Mouse (Mus musculus): ENCODE results near the gene Cstad.

Cstad gene

GRCm38 (mm10) chr2:30628374-30628773 is 33.5 kb downstream of the Cstad start:
- DNase-seq (ENCODE audit: low spot score), result no peak

DNA sequence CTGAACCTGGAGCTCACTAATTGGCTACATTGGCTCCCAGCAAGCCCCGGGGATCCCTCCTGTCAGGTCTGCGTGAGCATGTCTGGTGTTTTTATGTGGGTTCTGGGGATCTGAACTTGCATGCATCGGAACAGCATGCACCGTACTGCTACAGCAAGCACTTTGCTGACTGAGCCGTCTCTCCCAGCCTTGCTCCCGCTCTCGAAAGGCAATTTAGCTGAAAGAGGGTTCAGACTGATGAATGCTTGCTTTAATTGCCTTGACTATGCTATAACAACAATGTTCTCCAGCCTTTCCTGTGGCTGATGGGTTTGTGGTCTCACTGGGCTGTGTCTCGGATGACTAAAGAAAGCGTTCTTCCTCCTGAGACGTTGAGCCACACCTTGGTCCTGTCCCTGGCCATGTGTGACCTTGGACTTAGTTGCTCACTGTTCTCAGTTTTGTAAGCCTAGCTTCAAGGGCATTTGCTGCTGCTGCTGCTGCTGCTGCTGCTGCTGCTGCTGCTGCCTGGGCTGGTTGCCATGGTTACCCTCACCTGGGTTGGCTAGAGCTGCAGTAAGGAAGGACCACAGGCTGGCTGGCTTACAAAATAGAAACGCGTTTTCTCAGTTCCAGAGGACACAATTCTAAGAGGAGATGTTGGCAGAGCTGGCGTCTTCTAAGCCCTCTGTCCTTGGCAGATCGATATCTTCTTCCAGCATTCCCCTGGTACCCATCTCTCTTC is 34.4 kb downstream of the Cstad start:
- no peak for DNase-seq (ENCODE audit: low spot score)

- no peak for DNase-seq (ENCODE audit: low spot score)
These were observed 35.0 kb downstream of the Cstad start for GRCm38 (mm10) chr2:30629860-30630259.

GRCm38 (mm10) chr2:30636266-30636671 is 41.4 kb downstream of the Cstad start:
- no peak for DNase-seq (ENCODE audit: low spot score)

- DNase-seq (ENCODE audit: low spot score), result no peak
These were observed 43.2 kb downstream of the Cstad start for GRCm38 (mm10) chr2:30637991-30638390.

- peak; percentile 44 for DNase-seq (ENCODE audit: low spot score)
These were observed 45.2 kb downstream of the Cstad start for GRCm38 (mm10) chr2:30640021-30640481.

- DNase-seq (ENCODE audit: low spot score), result no peak
These were observed 48.0 kb downstream of the Cstad start for GRCm38 (mm10) chr2:30642810-30643209.

GRCm38 (mm10) chr2:30643422-30643821 is 48.6 kb downstream of the Cstad start:
- no peak for DNase-seq (ENCODE audit: low spot score)

DNA sequence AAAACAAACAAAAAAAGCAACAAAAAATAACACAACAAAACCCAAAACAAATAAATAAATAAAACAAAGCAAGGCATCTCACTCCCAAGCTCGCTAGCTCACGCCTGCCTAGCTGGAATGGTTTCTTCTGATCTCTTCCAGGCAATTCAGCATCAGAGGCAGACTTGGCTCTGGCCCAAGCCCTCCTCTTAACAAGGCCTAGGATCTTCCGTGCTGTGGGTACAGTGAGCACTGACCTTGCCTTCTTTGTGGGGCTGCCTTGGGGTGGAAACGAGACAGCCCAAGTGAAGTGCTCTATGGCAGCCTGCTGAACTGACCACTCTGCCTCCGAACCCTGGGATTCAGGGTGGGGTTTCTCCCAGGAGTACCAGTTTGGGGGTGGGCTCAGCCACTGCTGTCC is 52.0 kb downstream of the Cstad start:
- peak; percentile 75 for DNase-seq (ENCODE audit: low spot score)

GRCm38 (mm10) chr2:30647303-30647881 is 52.6 kb downstream of the Cstad start:
- DNase-seq (ENCODE audit: low spot score), result peak; percentile 47

GRCm38 (mm10) chr2:30647882-30648494 is 53.1 kb downstream of the Cstad start:
- no peak for DNase-seq (ENCODE audit: low spot score)

- DNase-seq (ENCODE audit: low spot score), result no peak
These were observed 55.4 kb downstream of the Cstad start for GRCm38 (mm10) chr2:30650249-30650648.

- no peak for DNase-seq (ENCODE audit: low spot score)
These were observed 57.0 kb downstream of the Cstad start for GRCm38 (mm10) chr2:30651831-30652230.

DNA sequence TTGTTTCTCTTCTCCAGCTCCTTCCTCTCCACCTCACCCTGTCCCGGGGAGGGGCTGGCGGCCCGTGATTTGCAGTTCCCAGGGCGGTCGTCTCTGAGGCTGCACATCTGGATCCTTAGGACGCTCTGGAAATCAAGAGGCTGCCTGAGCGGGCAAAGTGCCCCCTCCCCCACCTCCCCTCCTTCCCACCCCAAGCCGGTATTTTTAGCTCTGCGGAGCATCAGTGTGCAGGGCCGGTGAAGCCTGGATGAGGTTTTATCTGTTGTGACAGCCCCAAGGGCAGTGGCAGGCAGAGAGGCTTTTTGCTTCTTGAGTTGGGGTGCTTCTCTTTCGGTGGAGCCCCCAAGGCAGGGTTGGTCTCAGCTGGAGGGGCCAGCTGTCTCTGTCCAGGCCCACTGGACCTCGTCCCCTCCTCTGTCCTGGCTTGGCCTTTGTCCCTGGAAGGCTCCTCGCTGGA is 57.8 kb downstream of the Cstad start:
- no peak for DNase-seq (ENCODE audit: low spot score)

- no peak for DNase-seq (ENCODE audit: low spot score)
These were observed 58.2 kb downstream of the Cstad start for GRCm38 (mm10) chr2:30653046-30653445.

DNA sequence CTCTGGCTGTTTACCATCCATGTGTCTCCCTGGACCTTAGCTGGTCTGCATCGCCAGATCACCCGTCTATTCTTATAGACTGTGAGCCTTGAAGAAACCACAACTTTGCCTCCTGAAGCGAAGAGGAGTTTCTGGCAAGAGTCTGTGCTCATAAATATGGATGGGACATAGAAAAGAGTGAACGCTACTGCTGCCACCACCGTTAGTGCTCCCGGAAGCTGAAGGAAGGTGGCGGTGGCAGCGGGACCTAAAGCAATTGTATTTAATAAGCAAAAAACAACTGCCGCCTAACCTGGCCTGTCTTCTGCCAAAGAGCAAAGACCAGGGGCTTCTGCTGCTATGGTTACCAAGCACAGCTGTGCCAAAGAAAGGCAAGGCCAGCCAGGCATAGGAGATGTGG is 59.3 kb downstream of the Cstad start:
- no peak for DNase-seq (ENCODE audit: low spot score)

GRCm38 (mm10) chr2:30654582-30654981 is 59.7 kb downstream of the Cstad start:
- no peak for DNase-seq (ENCODE audit: low spot score)

DNA sequence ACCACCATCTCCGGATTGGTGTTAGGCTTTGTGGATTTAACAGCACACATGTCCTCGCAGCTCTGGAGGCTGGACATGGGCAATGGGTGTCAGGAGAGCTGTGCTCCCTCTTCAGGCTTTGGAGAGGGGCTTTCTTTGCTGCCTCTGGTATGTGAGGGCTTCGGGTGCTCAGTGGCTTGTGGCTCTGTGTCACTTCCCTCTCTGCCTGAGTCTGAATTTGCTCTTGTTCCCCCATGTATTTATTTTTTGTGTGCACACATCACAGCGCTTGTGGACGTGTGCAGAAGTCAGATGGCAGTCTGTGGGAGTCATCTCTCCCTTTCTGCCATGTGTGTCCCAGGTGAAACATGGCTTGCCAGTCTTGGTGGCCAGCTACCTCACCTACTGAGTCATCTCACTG is 60.9 kb downstream of the Cstad start:
- DNase-seq (ENCODE audit: low spot score), result no peak

DNA sequence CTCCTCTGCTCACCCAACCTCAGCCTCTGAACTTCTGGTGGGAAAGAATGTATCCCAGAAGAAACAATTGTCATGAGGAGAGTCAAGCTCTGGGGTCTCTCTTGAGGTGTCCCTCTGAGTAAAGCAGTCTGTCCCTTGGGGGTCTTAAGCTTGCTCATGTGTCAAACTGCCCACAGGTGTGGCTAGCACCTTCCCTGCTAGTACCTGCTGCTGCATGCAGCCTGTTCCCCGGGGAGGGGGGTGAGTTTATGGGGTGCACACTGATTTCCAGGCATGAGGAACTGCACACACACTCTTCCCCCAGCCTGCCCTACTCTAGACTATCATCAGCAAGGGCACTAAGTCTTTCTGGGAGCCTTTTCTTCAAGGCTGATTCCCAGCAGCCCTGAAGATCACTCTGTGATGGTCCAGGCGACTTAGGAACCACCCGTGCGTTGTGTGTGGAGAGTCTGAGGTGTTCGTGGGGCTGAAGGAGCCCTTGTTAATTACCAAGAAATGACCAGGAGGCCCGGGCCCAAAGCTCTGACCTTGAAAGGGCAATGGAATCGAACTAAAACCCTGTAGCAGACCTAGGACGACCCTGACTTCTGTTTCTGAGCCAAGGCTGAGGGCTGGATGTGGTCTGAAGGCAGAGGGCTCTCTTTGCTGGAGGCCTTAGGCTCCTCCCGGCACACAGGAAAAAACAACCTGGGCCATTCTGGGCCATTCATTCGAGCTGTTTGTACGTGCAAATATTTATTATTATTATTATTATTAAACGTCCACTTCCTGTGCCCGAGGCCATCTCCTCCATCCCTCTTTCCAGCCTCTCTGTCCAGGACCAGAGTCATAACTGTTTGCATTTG is 62.1 kb downstream of the Cstad start:
- DNase-seq (ENCODE audit: low spot score), result no peak

GRCm38 (mm10) chr2:30657674-30658479 is 63.0 kb downstream of the Cstad start:
- peak; percentile 68 for DNase-seq (ENCODE audit: low spot score)

GRCm38 (mm10) chr2:30658480-30658843 is 63.6 kb downstream of the Cstad start:
- peak; percentile 100 for DNase-seq (ENCODE audit: low spot score)
